Mouse (Mus musculus) ES-E14 (cell line): ENCODE data around the gene Tmem59l. TPM values are rescaled to one million over a fixed set of nuclear protein-coding genes. Genes with fewer than 3 reads are reported as not detected.

Experiments
- DNase-seq: peaks from one replicate; pipeline ENCODE4 v3.0.0-alpha.2; 2013; ENCODE audit warnings: low read depth, low spot score
- H3K27ac ChIP-seq: 2 replicates; pipeline ENCODE4 v1.5.1; 2012; ENCODE audit warnings: low read depth, mild to moderate bottlenecking, low read length, moderate library complexity, mixed read lengths; ENCODE audit not compliant: poor library complexity, insufficient read depth, severe bottlenecking
- H3K36me3 ChIP-seq: 2 replicates; pipeline ENCODE4 v1.6.1; 2012; ENCODE audit warnings: mild to moderate bottlenecking, low read length, moderate library complexity, mixed read lengths; ENCODE audit not compliant: control insufficient read depth, poor library complexity, insufficient read depth, severe bottlenecking
- H3K4me1 ChIP-seq, 2 experiments: fragments of 150-350 bp in 1 of 2; sonication (generic) in 1 of 2; 2 replicates each; pipeline ENCODE4 v1.6.1; 2012; ENCODE audit warnings: low read length in 2 of 2, mild to moderate bottlenecking in 1 of 2, mixed read lengths in 1 of 2; ENCODE audit not compliant: control insufficient read depth in 2 of 2, insufficient read depth in 2 of 2, poor library complexity in 1 of 2
- H3K4me3 ChIP-seq, 2 experiments: fragments of 150-350 bp in 1 of 2; sonication (generic) in 1 of 2; 2 replicates each; pipeline ENCODE4 v1.5.1; 2012; ENCODE audit warnings: low read length in 2 of 2, low read depth in 1 of 2, mild to moderate bottlenecking in 1 of 2, mixed read lengths in 1 of 2; ENCODE audit not compliant: insufficient read depth in 1 of 2, poor library complexity in 1 of 2, severe bottlenecking in 1 of 2
- H3K9ac ChIP-seq: 2 replicates; pipeline ENCODE4 v1.6.1; 2012; ENCODE audit warnings: low read depth, mild to moderate bottlenecking, low read length, mixed read lengths; ENCODE audit not compliant: poor library complexity, insufficient read depth, severe bottlenecking
- H3K9me3 ChIP-seq: fragments of 150-350 bp; sonication (generic); 2 replicates; pipeline ENCODE4 v1.6.1; 2012; ENCODE audit warnings: low read depth, mild to moderate bottlenecking, low read length; ENCODE audit not compliant: control insufficient read depth, insufficient read depth
- CHD2 ChIP-seq: IDR thresholded peaks from 2 replicates; pipeline ENCODE4 v1.6.1; 2014; ENCODE audit warnings: mild to moderate bottlenecking, low read depth, low read length, inconsistent platforms
- HCFC1 ChIP-seq: IDR thresholded peaks from 2 replicates; pipeline ENCODE4 v1.6.1; 2012; ENCODE audit warnings: low read length, inconsistent platforms, borderline replicate concordance; ENCODE audit not compliant: insufficient read depth
- MAFK ChIP-seq: IDR thresholded peaks from 2 replicates; pipeline ENCODE4 v1.6.1; 2014; ENCODE audit warnings: mild to moderate bottlenecking, low read depth, low read length, inconsistent platforms; ENCODE audit not compliant: insufficient read depth
- ZC3H11A ChIP-seq: IDR thresholded peaks from 2 replicates; pipeline ENCODE4 v1.6.1; 2012; ENCODE audit warnings: low read depth, mild to moderate bottlenecking, inconsistent platforms, low read length, borderline replicate concordance
- ZNF384 ChIP-seq: IDR thresholded peaks from 2 replicates; pipeline ENCODE4 v1.6.1; 2012; ENCODE audit warnings: low read depth, low read length, inconsistent platforms
- in situ Hi-C, 2 experiments: fragments of 600-800 bp; cut with MboI; formaldehyde crosslinking; loops; one replicate each; pipeline ENCODE4 v1.15.1; 2025; ENCODE audit warnings: low sequenced_read_pairs in 2 of 2, inconsistent platforms in 1 of 2; ENCODE audit not compliant: unreplicated experiment in 2 of 2
- total RNA-seq: library from RNA; depleted of rRNA; stranded (reverse); fragments of 300-350 nt; gene quantifications from 2 replicates; pipeline ENCODE4 v1.2.3, GENCODE M21; 2012

Tmem59l gene
- total RNA-seq, 1 experiment, result 5.3 TPM

DNA sequence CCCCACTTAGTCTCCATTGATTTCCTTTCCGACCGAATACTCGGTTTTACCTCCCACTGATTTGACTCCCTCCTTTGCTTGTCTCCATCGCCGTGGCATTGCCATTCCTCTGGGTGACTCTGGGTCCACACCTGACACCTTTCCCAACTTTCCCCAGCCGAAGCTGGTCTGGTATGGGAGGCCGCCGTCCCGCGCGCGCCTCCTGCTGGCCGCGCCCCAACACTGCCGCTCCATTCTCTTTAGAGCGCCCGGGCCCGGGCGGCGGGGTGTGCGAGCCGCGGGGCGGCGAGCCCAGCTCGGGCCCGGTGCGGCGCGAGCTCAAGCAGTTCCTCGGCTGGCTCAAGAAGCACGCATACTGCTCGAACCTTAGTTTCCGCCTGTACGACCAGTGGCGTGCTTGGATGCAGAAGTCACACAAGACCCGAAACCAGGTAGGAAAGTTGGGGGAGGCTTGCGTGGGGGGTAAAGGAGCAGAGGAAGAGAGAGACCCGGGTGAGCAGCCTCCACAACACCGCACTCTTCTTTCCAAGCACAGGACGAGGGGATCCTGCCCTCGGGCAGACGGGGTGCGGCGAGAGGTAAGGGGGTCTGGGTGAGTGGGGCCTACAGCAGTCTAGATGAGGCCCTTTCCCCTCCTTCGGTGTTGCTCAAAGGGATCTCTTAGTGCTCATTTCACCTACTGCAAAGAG lies 16.0 kb upstream of the Tmem59l start:
- no peak overlapping the region for H3K27ac ChIP-seq
- peaks cover 17% of the 10 kb centered on the region for H3K36me3 ChIP-seq
- no peaks in the 10 kb centered on the region for H3K9me3 ChIP-seq
- DNase-seq, result no peak
- H3K4me1 ChIP-seq, result peaks cover 7 to 17% of the 10 kb centered on the region in 2 experiments; a peak in 2 of 4 replicates
- no peak for TF ChIP-seq CHD2
- TF ChIP-seq ZC3H11A, result peak; percentile 62; the same call in 1 of the 2 replicates
- peak overlapping the region; percentile 36; the same call in 1 of the 2 replicates for H3K9ac ChIP-seq
- H3K4me3 ChIP-seq, result no peak overlapping the region
- in situ Hi-C loops, result no loop called here

DNA sequence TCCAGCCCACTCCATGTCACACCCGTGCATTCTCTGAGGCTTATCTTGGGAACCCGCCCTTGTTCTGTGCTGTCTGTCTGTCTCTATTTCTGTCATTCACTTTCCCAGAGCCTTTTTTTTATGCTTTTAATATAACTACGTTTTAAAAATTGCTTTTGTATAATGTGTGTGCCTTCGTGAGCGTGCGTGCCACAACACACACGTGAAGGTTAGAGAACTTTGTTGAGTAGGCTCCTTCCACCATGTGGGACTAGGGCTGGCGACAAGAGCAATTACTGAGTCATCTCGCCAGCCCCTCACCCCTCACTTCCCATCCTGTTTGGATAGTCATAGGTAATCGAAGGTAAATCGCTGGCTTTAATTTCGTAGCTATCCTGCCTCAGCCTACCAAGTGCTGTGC lies 15.4 kb upstream of the Tmem59l start:
- Histone ChIP-seq H3K36me3 (peaks cover 11% of the 10 kb centered on the region), H3K9ac (0 out of 2 replicates have a peak overlapping the region, but pooled peaks have one; percentile 34), H3K27ac (no peak overlapping the region), H3K4me1 (peaks cover 7 to 17% of the 10 kb centered on the region in 2 experiments; a peak in 2 of 4 replicates), H3K4me3 (peak overlapping the region in 1 of 2 experiments; percentile 7; a peak in 2 of 4 replicates), H3K9me3 (no peaks in the 10 kb centered on the region)
- TF ChIP-seq ZC3H11A, result no peak
- TF ChIP-seq MAFK, result no peak
- TF ChIP-seq CHD2, result no peak
- no peak for TF ChIP-seq ZNF384
- TF ChIP-seq HCFC1, result no peak
- in situ Hi-C loops, result no loop called here
- DNase-seq, result no peak

DNA sequence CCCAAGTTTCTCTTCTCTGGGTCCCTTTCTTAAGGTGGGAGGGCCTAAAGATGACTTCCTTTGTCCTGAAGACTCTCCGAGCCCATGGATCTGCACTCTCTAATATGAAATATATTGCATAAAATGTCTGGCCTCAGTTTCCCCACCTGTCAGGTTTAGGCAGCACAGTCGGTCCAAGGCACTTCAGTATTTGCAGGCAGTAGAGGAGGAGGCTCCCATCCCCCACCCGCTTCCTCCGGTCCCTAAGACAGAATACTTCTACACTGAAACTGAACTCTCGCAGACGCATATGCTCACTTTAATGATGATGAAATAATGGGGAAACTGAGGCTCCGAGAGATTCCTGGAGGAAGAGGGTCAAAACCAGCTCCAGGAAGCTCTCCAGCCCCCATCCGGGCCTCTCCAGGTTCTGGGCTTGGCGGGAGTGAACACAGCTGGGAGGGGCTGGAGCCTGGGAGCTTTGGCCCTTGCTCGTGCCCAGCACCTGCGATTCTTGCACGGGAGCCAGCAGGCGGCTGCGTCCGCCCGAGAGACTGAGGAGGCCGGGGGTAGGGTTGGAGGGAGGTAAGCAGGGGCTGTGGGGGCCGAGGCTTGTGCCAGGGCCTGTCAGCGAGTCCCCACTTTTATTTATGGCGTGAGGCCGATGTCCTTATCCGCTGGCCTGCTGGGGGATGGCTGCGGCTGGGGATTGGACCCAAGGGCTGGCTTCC lies 14.8 kb upstream of the Tmem59l start:
- no peak overlapping the region for H3K27ac ChIP-seq
- H3K9me3 ChIP-seq, result no peaks in the 10 kb centered on the region
- H3K4me1 ChIP-seq, result peaks cover 7 to 17% of the 10 kb centered on the region in 2 experiments; a peak in 2 of 4 replicates
- peaks cover 10% of the 10 kb centered on the region; the same call in 1 of the 2 replicates for H3K36me3 ChIP-seq
- in situ Hi-C loops, result no loop called here
- no peak for DNase-seq
- 0 out of 2 replicates have a peak overlapping the region, but pooled peaks have one; percentile 34 for H3K9ac ChIP-seq
- peak overlapping the region in 1 of 2 experiments; percentile 7; a peak in 2 of 4 replicates for H3K4me3 ChIP-seq
- TF ChIP-seq ZNF384, result no peak
- no peak for TF ChIP-seq CHD2
- TF ChIP-seq ZC3H11A, result no peak
- TF ChIP-seq HCFC1, result no peak
- no peak for TF ChIP-seq MAFK

DNA sequence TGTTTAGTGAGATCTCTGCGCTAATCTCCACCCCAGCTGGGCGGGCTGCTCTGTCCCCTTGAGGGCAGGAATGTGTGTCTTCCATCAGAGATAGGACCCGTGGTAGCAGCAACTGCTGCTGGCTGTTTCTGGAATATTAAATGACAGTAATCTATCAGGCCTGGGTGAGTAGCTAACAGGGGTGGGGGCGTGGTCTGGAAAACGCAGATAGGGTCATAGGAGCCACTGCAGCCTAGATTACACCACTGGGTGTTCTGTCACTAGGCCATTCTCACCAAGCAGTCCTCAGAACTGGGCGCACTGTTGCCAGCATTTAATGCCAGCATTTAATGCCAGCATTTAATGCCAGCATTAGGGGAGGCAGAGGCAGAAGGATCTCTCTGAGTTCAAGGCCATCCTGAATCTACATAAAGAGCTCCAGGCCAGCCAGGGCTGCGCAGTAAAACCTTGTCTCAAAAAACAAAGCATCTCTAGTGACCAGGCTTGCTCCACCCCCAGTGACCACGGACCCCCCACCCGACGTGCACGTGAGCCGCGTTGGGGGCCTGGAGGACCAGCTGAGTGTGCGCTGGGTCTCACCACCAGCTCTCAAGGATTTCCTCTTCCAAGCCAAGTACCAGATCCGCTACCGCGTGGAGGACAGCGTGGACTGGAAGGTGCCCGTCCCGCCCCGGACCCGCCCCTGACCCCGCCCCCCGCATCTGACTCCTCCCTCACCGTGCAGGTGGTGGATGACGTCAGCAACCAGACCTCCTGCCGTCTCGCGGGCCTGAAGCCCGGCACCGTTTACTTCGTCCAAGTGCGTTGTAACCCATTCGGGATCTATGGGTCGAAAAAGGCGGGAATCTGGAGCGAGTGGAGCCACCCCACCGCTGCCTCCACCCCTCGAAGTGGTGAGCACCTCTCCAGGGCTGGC lies 13.5 kb upstream of the Tmem59l start:
- Histone ChIP-seq H3K4me1 (peaks cover 7 to 17% of the 10 kb centered on the region in 2 experiments; a peak in 2 of 4 replicates), H3K36me3 (peaks cover 10% of the 10 kb centered on the region; the same call in 1 of the 2 replicates), H3K9ac (peak overlapping the region; percentile 66), H3K9me3 (no peaks in the 10 kb centered on the region), H3K27ac (no peak overlapping the region), H3K4me3 (peak overlapping the region; percentile 59 to 68)
- no peak for DNase-seq
- TF ChIP-seq ZNF384, result no peak
- no peak for TF ChIP-seq CHD2
- in situ Hi-C loops, result no loop called here
